Mouse (Mus musculus) heart, adult 18-20 months (tissue): ENCODE data around the gene Ube2n. TPM values are rescaled to one million over a fixed set of nuclear protein-coding genes. Genes with fewer than 3 reads are reported as not detected.

Experiments used
- DNase-seq, 2 experiments: peaks; one replicate each; pipeline ENCODE4 v3.0.0; 2021 to 2022; ENCODE audit warnings: mixed read lengths in 1 of 2
- microRNA-seq, 2 experiments: library from miRNA; unstranded; fragments of <30 nt; microRNA quantifications; one replicate each; pipeline ENCODE4 v1.2.0; 2022
- total RNA-seq, 2 experiments: library from RNA; stranded (reverse); gene quantifications; 2 replicates each; pipeline ENCODE4 v1.2.3; 2021

Gene Ube2n
- total RNA-seq, 2 experiments from 2014 or later = 86.6 to 91.4 TPM

DNA sequence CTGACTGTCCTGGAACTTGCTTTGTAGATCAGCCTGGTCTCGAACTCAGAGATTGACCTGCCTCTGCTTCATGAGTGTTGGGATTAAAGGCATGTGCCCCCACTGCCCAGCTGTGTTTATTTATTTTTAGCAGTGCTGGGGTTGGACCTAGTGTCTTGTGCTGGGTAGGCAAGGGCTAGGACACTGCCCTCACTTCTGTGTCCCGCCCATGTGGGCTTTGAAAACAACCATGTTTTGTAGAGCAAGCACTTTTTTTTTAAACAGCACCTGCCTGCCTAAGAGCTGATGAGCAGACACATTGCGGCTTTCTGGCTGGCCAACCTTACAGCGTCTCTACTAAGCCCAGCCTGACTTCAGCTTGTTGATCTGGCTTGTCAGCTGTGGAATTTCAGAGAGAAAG is 76.3 kb downstream of the Ube2n start:
- no peak for DNase-seq

DNA sequence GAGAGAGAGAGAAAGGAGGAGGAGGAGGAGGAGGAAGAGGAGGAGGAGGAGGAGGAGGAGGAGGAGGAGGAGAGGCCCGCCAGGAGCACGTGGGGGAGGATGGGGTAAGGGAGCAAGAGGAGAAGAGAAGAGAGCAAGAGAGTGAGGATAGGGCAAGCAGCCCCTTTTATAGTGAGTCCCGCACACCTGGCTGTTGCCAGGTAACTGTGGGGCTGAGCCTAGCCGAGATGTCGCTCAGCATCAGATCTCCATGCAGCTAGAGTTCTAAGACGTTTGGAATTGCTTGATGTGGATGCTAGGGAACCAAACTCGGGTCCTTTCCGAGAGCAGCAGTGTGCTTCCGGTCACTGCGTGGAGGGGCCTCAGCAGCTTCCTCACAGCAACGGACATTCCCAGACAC is 79.5 kb downstream of the Ube2n start:
- no peak for DNase-seq

Small RNA genes within 50 kb of the gene (microRNA-seq; reads per million reads assigned to microRNA genes)
- gene Mir3058 = 45.9 to 65.1 reads per million in 2 experiments

Other genes with a start within 250 kb of the Ube2n start
- gene Cradd, start 191.0 kb upstream of the Ube2n start, total RNA-seq = 1 to 10 TPM; 6.4 to 8.4 TPM
- gene Socs2, start 98.0 kb upstream of the Ube2n start, total RNA-seq = 10 to 100 TPM; 34.3 to 39.3 TPM
- gene Mrpl42, start 13.2 kb upstream of the Ube2n start, total RNA-seq = 100 to 1,000 TPM; 389 to 421 TPM
- 100 to 1,000 TPM; 308 to 356 TPM for gene Nudt4, start 49.0 kb downstream of the Ube2n start, total RNA-seq
- not detected for gene Anapc15-ps, start 158.3 kb downstream of the Ube2n start, total RNA-seq